Mouse (Mus musculus) kidney, postnatal 25 days (tissue): ENCODE results near the gene Mmp24.
"Not testable (repeated sequence)": the region's sequence is repeated elsewhere in the genome, so short reads cannot be mapped to it uniquely, and the experiment has no call there.

Experiments used
- DNase-seq, 2 experiments: peaks; one replicate each; pipeline ENCODE4 v3.0.0; 2021; ENCODE audit warnings: mixed read lengths in 2 of 2

The Mmp24 gene

DNA sequence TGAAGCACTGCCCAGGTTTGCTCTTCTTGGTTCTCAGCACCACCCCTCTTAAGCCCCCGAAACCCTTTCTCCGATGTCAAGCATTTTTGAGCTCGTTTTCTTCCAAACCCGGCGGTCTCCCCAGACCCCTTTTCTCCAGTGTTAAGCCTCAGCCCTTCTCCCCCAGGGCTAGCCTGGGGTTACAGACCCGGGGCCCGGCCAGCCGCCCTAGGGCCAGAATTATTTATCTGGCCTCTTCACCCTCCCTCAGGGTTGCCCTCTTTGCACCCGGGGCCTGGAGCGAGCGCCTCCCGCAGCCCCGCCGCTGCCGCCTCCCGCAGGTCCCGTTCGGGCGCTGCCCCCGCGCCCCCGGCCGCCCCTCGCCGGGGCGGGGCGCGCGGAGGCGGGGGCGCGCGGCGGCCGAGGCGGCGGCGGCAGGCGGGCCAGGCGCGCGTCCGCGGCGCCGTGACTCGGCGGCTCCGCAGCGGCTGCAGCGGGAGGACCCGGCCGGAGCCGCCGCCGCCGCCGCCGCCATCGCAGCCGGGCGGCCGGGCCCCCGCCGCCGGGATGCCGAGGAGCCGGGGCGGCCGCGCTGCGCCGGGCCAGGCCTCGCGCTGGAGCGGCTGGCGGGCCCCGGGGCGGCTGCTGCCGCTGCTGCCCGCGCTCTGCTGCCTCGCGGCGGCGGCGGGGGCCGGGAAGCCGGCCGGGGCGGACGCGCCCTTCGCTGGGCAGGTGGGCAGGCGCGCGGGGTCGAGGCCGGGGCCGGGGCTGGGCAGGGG lies at the start of gene Mmp24:
Mmp24 (plus strand) TSS at position 416 of the 758 bp plus-strand sequence.
- DNase-seq, result no peak

DNA sequence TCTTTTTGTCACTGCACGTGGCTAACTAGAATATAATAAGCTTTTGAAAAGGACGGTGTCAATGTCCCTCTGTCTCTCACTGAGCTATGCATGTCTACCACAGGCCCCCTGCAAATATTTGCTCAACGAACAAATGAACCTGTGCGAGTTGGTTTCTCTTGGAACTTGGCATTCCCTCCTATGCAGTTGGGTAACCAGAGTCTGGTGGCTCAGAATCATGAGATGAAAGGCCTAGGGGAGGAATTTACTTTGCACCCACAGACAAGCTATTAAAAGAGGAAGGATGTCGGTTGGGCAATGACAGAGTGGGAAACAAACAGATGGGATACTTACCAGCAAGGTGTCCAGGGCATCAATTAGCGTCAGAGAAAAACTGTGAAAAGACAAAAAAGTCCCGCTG lies 48.8 kb upstream of the Mmp24 start:
- DNase-seq, result no peak

DNA sequence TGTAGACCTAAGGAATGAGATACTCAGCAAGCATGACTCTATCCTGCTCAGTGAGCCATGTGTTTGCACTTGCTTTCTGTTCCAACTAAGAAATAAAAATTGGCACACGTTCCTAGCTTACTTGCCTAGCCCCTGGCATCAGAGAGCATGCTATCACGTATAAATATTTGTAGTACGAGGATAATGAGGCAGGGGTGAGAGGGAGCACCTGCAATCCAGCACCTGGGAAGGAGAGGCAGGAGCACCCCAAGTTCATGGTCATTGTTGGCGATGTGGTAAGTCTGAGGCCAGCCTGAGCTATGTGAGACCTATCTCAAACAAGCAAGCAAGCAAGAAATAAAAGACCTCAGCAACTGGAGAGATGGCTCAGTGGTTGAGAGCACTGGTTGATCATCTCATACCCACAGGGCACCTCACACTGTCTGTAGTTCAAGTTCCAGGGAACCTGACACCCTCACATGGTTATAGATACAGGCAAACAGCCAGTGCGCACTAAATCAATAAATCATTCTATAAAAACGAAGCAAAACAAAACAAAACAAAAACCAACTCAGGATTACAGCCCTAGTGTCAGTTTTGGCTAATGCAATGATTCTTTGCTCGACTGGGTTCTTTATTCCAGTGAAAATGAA lies 47.3 kb upstream of the Mmp24 start:
- DNase-seq, result no peak

DNA sequence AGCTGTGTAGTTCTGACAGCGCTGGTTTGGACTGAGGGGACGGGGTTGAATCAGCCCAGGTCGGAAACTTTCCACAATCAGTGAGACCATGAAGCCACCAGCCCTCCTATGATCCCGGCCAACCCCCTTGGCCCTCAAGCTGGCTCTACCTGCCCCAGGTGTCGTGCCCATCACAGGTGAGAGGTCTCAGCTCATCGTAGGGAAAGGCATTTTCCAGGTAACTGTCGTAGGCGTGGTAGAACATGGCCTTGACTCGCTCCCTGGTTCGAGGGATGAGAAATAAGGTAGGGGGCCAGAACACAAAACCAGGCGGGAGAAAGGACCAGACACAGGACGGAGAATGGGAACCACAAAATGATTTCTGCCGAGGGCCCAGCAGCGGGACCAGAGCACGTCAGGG lies 46.4 kb upstream of the Mmp24 start:
- DNase-seq, result no peak

DNA sequence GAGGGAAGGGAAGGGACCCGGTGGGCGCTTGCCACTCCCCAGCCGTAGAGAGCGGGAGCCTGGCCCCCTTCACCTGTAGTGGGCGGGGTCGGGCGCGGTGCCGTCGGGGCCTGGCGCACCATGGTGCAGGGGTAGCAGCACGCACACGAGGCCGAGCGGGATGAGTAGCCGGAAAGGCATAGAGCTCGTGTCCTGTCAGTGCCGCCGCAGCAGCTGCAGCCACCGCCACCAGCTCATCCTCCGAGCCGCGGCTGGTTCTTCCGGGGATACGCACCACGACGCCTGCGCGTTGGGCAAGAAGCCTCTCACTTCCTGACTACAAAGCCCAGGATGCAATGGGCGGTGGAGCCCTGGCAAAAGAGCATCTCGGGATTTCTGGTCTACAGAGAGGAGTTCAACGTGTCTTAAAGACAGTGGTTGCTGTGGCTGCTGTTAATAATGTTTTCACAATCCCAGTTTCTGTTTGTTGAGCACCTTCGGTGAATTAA lies 45.9 kb upstream of the Mmp24 start, which contains the start of gene Edem2:
Edem2 (minus strand) TSS at position 318 of the 488 bp plus-strand sequence.
- peak; percentile 92 to 94 for DNase-seq

DNA sequence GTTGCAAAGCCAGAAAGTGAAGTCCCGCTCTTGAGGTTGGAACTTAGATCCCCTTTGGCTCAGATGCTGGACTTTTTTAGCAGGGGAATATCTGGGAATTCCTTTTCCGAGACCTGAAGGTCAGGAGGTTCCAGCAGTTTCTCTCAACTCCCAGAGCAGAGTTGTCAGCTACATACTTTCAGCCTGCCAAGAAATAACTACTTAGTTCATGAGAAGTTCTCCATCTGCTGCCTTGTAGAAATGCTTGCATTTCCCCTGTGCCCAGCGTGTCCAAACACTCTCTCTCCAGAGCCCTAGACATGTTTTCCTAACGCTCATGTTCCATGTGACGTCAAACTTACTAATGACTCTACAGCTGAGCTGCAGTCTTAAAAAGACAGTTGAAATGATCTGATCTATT lies 40.1 kb upstream of the Mmp24 start:
- no peak for DNase-seq

DNA sequence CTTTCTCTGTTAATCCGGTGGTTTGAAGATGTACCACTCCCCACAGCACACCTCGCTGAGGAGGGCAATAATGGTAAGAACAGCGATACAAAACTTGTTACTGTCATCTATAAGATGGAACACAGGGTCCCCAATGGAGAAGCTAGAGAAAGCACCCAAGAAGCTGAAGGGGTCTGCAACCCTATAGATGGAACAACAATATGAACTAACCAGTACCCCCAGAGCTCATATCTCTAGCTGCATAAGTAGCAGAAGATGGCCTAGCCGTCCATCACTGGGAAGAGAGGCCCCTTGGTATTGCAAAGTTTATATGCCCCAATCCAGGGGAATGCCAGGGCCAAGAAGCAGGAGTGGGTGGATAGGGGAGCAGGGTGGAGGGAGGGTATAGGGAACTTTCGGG lies 39.4 kb upstream of the Mmp24 start, which contains the start of gene Gm17581:
Gm17581 (minus strand) TSS at position 101 of the 400 bp plus-strand sequence.
- DNase-seq, result not testable (repeated sequence)

DNA sequence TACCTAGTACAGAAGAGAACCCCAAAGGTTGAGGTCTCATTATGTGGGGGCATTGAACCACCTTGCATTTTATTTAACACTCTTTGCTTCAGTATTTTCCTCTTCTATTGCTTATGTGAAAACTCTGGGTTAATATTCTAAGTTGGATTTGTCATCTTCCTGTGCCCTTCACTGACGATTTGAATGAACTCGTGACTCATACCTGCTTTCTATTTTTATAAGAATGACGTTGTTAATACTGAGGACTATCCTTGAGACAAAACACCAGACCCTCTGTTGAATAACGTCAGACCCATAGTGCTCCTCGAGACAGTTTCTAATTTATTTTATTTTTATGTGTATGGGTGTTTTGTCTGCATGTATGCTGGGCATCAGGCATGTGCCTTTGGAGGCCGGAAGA lies 38.2 kb upstream of the Mmp24 start:
- no peak for DNase-seq

DNA sequence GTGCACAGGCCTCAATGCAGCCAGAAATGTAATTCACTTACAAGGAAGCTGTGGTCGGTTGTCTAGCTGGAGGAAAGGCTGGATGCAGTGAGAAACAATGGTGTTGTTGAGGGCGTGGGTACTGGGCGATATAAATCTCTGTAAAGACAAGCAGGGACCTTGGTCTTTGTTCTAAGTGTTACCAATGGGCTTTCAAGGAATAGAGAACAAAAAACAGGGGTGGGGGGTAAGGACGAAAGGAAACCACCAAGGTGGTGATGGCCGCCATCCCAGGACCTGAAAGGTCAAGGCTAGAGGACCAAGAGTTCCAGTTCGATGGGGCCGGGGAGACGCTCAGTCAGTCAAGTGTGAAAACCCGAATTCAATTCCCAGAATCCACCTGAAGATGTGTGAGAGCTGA lies 37.3 kb upstream of the Mmp24 start:
- DNase-seq, result no peak

DNA sequence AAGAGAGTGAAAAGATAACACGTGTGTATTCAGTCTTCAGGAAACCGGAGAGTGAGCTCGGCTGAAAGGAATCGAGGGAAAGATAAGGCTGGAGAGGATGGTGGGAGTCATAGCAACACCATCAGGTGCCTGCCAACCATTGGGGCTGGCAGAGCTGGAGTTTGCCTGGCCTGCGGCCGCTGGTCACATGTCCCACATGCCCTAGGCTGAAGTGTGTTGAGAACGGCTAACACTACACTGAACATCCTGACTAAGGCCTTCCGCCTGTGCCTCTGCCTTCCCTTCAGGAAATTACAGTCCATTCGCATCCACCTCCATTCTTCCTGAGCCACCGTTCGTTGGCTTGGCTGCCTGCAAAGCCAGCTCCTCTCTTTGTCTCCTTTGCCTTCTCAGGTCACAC lies 32.9 kb upstream of the Mmp24 start:
- DNase-seq, result peak in 1 of 2 experiments; percentile 39

DNA sequence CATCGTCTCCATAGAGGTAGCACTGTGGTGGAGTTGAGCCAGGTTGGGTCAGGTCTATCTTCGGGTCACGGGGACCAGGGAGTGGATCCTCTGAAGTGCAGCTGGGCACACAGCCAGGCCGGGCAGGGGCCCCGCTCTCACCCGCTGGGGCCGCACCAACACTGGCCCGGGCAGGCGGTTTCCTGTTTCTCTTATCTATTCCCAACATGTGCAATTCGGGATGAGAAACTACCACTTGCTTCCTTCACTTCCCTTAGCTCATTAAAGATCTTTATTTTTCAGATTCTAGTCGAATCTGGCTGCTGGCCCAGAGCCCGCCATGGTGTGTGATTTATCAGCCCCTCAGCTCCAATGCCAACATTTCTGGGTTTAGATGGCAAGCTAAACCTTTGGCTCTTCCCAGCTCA lies 32.2 kb upstream of the Mmp24 start:
- DNase-seq, result peak; percentile 70 to 78

DNA sequence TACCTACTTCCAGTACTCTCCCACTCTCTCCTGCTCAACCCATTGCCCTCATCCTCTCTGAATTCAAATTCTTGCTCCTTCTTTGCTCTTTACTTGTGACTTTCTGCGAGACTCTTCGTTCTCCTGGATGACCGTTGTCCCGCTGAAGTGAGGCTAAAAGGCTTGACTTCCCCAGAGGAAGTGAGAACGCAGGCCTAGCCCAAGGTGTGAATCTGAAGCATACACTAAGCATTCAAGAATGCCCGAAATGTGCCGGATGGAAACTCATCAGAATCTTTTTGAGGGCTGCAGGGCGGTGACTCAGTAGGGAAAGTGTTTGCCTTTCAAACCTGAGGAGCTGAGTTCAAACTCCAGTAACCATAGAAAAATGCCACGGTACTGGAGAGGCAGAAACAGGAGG lies 31.8 kb upstream of the Mmp24 start:
- no peak for DNase-seq

DNA sequence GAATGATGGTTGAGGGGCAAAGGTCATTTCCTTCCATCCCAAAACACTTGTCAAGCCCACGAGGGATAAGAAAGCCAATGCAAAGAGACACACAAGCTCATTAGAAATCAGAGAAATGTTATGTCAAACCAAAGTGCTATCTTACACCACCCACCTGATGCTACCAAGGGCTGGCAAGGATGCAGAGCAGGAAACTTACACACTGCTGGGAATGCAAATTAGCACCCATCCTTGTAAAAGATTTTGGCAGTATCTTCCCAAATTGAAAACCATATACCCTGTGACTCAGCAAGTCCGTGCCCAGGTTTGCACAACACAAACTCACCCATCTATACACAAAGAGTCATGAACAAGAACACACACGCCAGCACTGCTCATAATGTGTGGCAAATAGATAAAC lies 29.7 kb upstream of the Mmp24 start:
- DNase-seq, result no peak

DNA sequence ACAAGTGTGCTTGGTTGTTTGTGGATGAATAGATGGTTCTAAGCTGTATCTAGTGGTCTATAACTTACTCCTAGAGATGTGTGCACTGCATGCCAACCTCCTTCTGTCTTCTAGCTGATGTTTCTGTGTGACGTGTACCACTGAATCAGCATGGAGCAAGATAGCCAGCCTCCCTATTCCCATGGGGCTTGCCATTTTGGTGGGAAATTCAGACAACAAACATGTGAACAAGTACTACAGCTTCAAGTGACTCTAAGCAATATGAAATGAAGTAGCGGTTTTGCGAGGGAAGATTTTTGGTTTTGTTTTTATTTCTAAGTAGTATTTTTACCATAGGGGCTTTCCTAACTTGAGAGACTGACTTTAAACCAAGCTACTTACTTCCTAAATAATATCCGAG lies 25.7 kb upstream of the Mmp24 start:
- no peak for DNase-seq

DNA sequence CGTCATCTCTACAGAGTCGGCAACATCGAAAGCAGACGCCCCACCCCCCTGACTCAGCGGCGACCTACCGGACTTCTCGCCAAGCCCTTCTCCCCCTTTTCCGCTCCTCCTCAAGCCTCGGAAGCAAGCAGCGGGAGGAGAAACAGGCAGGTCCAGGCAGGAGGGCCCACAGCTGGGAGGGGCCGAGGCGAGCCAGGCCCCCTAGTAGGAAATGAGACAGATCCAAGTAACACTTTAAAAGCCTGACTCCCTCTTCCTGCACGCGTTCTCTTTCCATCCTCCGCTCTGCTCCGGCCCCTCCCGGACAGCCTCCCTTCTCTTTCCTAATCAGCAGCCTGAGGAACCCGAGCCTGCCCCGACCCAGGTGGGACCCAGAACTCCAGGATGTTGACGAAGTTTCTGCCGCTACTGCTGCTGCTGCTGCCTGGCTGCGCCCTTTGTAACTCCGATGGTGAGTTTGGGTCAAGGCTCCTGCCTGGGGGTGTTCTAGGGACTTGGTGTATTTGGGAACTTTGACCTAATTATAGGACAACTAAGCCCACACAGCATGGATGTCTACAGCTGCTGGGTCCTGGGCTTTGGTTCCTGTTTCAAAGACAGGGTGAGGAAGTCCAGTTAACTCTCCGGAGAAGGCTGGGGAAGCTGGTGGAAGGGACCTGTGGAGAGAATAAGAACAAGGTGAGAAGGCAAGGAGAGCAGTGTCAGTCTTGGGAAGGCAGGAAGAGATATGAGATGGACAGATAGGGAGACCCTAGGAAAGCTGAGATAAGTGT lies 23.9 kb upstream of the Mmp24 start, which contains the start of gene Procr:
Procr (plus strand) TSS at position 104 of the 773 bp plus-strand sequence.
- DNase-seq, result peak; percentile 63 to 79

DNA sequence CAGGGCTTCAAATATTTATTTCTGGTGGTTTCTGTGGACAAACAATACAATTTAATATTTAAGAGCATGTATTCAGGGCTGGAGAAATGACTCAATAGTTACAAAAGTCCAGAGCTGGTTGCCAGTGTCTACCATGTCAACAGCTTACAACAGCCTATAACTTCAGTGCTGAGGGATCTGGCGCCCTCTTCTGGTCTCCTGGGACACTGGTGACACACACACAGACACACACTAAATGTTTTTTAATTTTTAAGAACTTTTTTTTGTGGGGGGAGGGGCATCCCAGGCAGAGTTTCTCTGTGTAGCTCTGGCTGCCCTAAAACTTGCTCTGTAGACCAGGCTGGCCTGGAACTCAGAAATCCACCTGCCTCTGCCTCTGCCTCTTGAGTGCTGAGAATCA lies 19.4 kb upstream of the Mmp24 start:
- peak; percentile 64 to 79 for DNase-seq

DNA sequence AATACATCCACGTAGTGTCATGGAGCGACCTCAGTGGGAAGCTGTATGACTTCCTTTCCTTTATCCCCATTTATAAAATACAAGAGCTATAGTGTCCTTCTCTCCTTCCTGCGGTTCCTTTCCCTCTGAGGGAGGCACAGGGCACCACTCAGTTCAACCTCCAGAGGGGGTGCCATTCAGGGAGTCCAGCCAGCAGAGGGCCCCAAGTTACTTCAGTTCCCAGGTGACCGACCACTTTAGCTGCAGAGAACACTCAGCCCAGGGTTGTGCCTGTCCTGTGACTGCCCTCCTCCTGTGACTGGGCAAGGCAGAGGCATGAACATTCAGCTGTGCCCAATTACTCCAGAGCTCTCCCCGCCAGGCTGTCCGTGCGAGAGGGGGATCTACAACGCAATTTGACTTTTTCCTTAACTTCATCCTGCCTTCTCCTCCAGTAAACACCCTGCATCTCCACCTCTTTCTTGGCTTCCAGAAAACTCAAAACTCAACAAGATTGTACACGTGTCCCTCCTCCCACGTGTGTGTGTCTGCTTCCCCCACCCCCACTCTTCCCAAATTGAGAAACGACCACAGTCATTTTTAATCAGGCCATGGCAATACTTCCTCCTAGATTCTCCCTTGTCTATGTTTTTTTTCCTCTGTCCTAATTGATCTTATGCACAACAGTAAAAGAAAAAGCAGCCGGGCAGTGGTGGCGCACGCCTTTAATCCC lies 18.1 kb upstream of the Mmp24 start:
- no peak for DNase-seq

DNA sequence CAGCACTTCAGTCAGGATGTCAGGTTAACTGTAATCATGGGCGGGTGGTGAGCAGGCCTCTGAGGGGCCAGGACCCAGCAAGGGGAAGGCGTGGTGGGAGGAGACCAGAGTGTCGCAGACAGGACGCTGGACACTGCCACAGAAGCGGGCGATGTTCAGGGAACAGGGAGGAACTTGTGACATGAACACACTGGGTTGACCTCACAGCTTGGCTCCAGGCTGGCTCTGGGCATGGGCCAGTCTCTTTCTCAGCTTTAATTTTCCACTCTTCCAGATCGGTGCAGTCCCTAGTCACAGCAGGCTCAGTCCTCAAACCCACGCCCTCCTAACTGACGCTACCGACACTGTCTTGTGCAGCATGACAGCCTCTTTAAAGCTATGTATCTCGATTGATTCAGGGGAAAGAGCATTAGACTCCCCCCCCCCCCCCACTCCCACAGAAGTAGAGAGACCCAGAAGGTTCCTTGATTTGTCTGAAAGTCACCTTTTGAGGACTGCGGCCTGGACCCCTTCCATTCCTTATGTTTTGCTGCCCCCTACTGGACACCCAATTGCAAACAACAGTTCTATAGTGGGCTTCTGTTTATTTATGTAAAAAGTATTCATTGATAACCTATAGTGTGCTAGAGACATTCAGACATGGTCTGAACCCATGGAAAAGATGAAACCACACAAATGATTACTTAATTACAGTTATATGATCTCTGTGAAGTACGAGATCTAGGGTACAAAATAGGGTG lies 10.3 kb upstream of the Mmp24 start:
- peak; percentile 53 to 81 for DNase-seq

DNA sequence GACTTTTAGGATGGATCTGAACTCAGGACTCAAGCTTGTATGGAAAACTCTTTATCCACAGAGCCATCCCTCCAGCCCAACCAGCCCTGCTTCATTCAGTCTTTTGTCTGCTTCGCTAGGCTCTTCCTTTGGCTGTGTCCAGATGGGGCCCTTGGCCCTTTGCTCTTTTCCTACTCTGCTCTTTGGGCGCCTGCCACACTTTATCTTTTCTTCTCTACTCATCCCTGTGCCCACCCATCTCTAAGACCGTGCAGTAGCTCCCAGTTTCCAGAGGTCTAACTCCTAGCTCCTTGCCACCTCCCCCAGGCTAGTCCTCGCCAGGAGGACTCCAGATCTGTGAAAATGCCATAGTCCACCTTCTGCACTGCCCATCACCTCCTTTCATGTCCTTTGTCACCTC lies 1.5 kb upstream of the Mmp24 start:
- DNase-seq, result no peak

DNA sequence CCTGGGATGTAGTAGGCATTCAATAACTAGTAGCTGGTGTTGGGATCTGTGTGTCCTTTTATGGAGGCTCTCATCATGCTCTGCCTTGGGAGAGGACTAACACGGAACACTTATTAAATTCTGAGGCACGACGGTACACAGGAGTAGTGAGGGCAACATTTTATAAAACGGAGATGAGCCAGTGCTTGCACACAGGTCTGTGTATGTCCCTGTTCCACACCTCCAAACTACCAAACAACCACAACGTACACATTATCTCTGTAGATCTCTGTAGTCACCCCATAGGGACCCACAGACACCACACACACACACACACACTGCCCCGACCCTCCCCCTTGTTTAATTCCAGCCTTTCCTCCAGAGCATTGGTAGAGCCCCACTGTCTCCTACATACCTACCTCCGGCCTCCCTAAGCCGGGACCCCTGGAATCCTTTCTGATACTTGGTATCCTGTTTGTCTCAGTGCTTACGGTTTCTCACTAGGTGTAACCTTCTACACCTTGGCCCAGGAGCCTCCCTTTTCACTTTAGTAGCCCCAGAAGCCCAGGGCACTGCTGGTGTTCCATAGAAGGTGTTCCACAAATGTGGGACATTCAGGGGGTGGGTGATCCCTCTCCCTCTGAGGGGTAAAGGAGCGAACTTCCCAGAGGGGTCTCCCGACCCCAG lies 748 bp upstream of the Mmp24 start:
- no peak for DNase-seq

DNA sequence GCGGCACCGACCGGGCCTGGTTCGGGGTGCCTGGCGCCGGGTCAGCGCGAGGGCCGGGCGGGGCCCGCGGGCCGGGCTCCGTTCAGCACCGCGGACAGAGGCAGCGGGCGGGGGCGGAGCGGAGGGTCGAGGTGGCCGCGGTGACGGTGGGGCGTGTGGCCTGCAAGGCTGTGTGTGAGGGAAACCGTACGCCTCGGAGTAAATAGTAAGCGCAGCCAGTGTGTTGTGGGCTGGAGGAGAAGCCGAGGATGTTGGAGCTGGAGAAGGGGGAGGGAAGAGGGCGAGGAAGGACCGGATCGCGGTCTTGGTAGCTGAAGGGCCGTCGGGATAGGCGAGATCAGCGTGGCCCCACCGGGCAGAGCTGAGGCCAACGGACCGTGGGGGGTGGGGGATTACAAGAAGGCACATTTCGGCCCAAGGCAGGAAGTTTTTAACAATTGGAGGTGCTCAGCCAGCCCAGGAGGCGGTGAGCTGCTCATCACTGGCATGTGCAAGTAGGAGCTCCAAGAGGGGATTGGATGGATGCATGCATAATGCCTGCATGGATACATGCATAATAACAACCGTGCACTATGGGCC lies 632 bp downstream of the Mmp24 start:
- peak; percentile 44 to 71 for DNase-seq
